Mouse (Mus musculus): ENCODE measurements around the gene Plcb3. TPM values are rescaled to one million over a fixed set of nuclear protein-coding genes. Genes with fewer than 3 reads are reported as not detected.
A peak's percentile ranks its signal among the peaks of the same experiment; 100 is the strongest.

Gene Plcb3
- polyA plus RNA-seq, 1 experiment from 2014 or later = 48.8 TPM

DNA sequence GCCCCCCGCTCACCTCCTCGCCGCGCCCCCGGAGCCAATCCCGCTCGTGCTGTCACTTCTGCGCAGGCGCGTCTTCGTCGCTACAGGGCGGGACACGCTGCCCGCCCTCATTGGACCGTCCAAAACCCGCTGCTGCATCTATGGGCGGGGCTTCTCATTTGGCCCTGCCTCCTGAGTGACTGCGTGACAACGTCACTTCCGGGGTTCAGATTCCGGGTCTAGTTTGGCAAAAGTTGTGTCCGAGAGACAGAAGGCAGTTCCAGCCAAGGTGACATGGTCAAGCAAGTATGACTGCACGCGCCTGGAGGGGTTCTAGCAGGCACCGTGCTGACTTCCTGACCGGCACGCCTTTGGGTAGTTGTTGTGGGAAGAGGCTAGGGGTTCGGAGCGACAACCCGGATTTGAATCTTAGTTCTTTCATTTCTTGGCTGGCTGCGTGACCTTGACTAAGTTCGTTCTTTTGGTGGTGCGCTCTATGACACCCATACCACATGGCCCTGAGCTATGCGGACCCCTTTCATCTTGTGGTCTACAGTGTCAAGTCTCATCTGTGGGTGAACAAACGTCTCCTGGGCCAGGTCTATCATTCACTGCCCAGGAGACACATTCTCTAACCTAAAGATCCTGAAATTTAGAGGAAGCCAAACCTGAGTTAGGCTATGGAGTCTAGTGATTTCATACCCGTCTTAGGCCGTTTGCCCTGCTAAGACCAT is 4.3 kb upstream of the Plcb3 start, which contains the start of gene Fkbp2:
Gene Fkbp2, minus strand, starts transcription at position 121 of the 713 bp plus-strand sequence.
- Histone ChIP-seq H3K9me3 (ENCODE audit: low read length) (no peaks in the 10 kb centered on the region), H3K9ac (replicated peaks; ENCODE audit: low read length) (peak within 1 kb of the TSS; percentile 88), H3K36me3 (ENCODE audit: insufficient read depth, low read length) (peaks cover 34% of the 10 kb centered on the region), H3K27ac (ENCODE audit: low read length) (peak within 1 kb of the TSS; percentile 95), H3K4me2 (replicated peaks; ENCODE audit: low read depth, low read length) (peak within 1 kb of the TSS; percentile 84), H3K4me1 (ENCODE audit: insufficient read depth, low read length) (peaks cover 41% of the 10 kb centered on the region), H3K4me3 (ENCODE audit: low read length) (peak within 1 kb of the TSS; percentile 72), H3K27me3 (ENCODE audit: insufficient read depth, low read length) (no peaks in the 10 kb centered on the region)
- 2% methylated on average over 38 of the region's 38 CpGs for WGBS
- peak; percentile 90 for ATAC-seq (ENCODE audit: low FRiP score, low TSS enrichment)

DNA sequence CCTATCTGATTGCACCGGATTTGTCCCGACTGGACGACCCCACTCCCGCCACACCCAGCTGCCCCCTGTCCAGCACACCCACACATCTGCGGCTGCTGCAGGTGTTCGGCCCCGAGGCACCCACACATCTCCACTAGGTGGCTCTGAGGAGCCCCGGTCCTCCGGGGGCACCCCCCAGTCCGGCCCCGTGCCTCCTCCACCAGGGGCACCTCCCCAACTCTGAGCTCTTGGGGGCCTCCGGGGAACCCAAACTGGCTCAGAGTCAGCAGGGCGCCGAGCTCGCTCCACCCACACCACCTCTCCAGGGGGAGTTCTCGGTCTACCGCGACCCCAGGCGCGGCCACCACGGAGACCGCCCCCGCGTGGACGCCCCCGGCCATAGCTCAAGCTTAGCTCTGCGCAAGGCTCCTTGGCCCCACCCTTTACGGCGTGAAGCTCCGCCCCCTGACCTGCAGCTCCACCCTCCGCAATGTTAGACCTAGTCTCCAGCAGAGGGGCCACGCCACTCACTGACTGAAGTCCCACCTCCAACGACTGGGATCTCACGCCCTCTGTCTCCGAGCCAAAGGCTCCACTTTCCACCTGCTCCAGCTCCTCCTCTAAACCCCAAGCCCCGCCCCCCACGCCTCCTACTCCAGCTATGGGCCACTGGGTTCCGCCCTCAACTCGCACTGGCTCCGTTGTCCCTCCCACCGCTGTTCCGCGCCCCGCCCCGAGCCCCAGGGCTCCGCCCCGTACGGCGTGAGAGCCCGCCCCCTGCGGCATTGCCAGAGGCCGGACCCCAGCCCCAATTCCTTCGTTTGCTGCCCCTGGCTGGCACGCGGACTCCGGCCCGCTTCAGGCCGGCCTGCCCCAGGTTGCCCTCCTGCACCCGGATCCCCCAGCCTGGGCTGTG is 3.5 kb upstream of the Plcb3 start:
- Histone ChIP-seq H3K27me3 (ENCODE audit: insufficient read depth, low read length) (no peaks in the 10 kb centered on the region), H3K9me3 (ENCODE audit: low read length) (no peaks in the 10 kb centered on the region), H3K36me3 (ENCODE audit: insufficient read depth, low read length) (peaks cover 26% of the 10 kb centered on the region), H3K4me3 (ENCODE audit: low read length) (peak overlapping the region; percentile 72), H3K27ac (ENCODE audit: low read length) (peak overlapping the region; percentile 95), H3K4me1 (ENCODE audit: insufficient read depth, low read length) (peaks cover 41% of the 10 kb centered on the region), H3K4me2 (replicated peaks; ENCODE audit: low read depth, low read length) (peak overlapping the region; percentile 84), H3K9ac (replicated peaks; ENCODE audit: low read length) (peak overlapping the region; percentile 88)
- peak; percentile 93 for ATAC-seq (ENCODE audit: low FRiP score, low TSS enrichment)
- WGBS = under 1% methylated on average over 57 of the region's 59 CpGs

DNA sequence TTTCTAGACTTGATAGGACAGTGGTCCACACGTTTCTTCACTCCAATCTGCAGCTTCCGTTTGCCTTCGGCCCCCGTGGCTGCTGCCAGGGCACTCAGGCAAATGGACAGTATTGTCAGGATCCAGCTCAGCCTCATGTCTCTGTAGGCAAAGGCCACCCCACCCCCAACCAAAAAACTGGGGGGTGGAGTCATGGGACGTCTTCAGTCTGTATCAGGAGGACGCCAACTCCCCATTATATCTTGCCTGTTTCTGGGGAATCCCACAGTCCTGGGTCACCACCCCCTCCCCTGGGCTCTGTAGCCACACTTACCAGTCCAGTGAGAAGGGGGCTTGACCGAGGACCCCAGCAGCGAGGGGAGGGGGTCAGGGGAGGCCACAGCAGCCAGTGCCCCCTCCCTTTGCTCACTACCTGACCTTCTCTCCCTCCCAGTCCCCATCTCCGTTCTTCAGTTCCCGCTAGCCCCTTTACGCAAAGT is 2.8 kb upstream of the Plcb3 start:
- peak overlapping the region; percentile 72 for H3K4me3 ChIP-seq (ENCODE audit: low read length)
- peak overlapping the region; percentile 74 for H3K9ac ChIP-seq (replicated peaks; ENCODE audit: low read length)
- ATAC-seq (ENCODE audit: low FRiP score, low TSS enrichment) = no peak
- H3K4me2 ChIP-seq (replicated peaks; ENCODE audit: low read depth, low read length) = peak overlapping the region; percentile 84
- H3K27me3 ChIP-seq (ENCODE audit: insufficient read depth, low read length) = no peaks in the 10 kb centered on the region
- H3K27ac ChIP-seq (ENCODE audit: low read length) = peak overlapping the region; percentile 85
- peaks cover 22% of the 10 kb centered on the region for H3K36me3 ChIP-seq (ENCODE audit: insufficient read depth, low read length)
- H3K4me1 ChIP-seq (ENCODE audit: insufficient read depth, low read length) = peaks cover 41% of the 10 kb centered on the region
- WGBS = 6% methylated on average over 10 of the region's 11 CpGs
- no peaks in the 10 kb centered on the region for H3K9me3 ChIP-seq (ENCODE audit: low read length)

DNA sequence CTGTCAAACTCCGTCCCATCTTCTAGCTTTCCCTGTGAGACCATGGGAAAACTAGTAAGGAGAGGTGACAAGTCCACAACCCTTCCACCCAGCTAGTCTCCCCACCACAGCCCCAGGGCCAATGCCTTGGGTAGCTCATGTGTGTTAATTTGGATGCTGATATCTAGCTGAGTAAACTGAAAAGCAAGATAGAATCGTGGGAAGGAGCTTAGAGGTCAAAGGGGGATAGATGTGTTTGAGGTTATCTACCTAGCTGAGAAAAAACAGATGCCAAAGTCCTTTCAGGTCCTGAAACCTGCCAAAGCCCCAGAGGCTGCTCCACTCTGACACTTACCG is 2.3 kb upstream of the Plcb3 start:
- Histone ChIP-seq H3K36me3 (ENCODE audit: insufficient read depth, low read length) (peaks cover 20% of the 10 kb centered on the region), H3K27ac (ENCODE audit: low read length) (peak overlapping the region; percentile 85), H3K9me3 (ENCODE audit: low read length) (no peaks in the 10 kb centered on the region), H3K27me3 (ENCODE audit: insufficient read depth, low read length) (no peaks in the 10 kb centered on the region), H3K9ac (replicated peaks; ENCODE audit: low read length) (peak overlapping the region; percentile 74), H3K4me2 (replicated peaks; ENCODE audit: low read depth, low read length) (peak overlapping the region; percentile 84), H3K4me1 (ENCODE audit: insufficient read depth, low read length) (peaks cover 46% of the 10 kb centered on the region), H3K4me3 (ENCODE audit: low read length) (peak overlapping the region; percentile 72)
- 40% methylated on average over 3 of the region's 3 CpGs for WGBS
- no peak for ATAC-seq (ENCODE audit: low FRiP score, low TSS enrichment)

DNA sequence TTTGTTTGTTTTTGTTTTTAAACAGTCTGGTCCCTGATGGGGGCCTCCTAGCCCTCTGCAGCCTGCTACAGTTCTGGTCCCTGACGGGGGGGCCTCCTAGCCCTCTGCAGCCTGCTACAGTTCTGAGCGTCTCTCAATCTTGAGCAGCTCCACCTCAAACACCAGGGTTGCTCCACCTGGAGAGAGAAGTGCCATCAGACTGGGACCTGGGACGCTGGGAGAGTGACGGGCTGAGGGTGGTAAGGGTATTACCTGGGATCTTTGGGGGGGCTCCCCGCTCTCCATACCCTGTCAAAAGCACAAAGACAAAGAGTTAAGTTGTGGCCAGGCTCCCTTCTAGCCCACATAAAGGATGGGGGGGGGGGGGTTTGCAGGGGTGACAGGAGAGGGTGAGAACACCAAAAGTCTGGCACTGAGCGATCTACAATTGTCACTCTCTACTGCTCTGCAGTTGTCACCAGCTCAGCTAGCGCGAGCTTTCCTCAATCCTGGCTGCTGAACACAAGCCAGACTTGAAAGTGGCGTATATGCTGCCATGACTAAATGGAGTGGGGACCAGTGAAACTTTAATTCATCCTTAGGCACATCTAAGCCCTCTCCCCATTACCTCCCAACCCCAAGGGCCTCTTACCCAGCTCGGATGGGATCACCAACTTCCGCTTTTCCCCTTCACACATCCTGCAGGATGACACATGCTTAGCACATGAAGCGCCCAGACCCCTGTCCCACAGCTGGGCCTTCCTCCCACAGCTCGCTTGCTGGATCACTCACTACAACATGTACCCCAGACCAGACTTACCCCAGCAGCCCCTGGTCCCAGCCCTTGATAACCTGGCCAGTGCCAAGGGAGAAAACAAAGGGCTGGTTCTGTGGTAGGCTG is 1.7 kb upstream of the Plcb3 start:
- no peaks in the 10 kb centered on the region for H3K27me3 ChIP-seq (ENCODE audit: insufficient read depth, low read length)
- no peaks in the 10 kb centered on the region for H3K9me3 ChIP-seq (ENCODE audit: low read length)
- peak overlapping the region; percentile 84; the same call in 1 of the 2 replicates for H3K4me2 ChIP-seq (replicated peaks; ENCODE audit: low read depth, low read length)
- H3K9ac ChIP-seq (replicated peaks; ENCODE audit: low read length) = 0 out of 2 replicates have a peak overlapping the region, but pooled peaks have one; percentile 13
- WGBS = 81% methylated on average over 13 of the region's 13 CpGs
- H3K4me1 ChIP-seq (ENCODE audit: insufficient read depth, low read length) = peaks cover 46% of the 10 kb centered on the region
- no peak for ATAC-seq (ENCODE audit: low FRiP score, low TSS enrichment)
- H3K27ac ChIP-seq (ENCODE audit: low read length) = no peak overlapping the region
- peaks cover 20% of the 10 kb centered on the region for H3K36me3 ChIP-seq (ENCODE audit: insufficient read depth, low read length)
- no peak overlapping the region; the same call in 1 of the 2 replicates for H3K4me3 ChIP-seq (ENCODE audit: low read length)

DNA sequence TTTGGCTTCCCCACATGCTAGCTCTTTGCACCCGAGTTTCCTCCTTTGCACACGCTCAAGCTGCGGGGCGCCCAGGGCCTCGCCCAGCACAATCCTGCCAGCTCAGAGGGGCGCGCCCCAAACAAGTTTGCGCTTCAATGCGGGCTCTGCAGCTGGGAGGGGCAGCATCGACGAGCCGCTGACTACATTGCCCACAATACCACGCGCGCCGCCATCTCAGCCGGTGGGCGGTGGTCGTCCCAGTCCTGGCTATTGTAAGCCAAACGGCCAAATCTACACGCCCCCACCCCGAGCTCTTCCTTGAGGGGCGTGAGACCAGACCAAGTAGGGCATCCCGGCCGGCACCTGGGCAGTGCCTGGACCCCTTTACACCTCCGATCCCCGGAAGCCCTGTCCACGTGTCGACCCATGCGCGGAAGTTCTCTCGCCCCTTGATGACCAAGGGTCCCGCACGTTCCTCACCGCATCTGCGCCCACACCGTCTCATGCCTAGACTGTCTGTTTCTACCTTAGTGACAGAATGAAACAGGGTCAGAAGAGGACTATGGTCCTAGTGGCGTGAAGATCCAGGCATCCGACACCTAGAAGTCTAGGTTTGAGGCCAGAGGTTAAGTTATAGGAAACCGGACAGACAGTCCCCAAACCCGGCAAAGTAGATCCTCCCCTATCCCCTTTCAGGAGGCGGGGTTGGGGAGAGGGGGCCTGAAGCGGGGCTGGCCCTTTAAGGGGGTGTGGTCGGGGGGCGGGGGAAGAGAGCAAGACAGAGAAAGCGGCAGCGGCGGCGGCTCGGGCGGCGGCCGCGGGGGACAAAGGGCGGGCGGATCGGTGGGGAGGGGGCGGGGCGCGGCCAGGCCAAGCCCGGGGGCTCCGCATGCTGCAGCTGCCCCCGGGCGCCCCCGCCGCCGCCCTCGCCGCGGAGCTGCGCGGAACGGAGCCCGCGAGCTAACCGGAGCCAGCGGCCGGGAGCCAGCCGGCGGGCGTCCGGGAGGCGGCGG is 1.8 kb downstream of the Plcb3 start, which contains the start of gene Ppp1r14b:
Gene Ppp1r14b, plus strand, starts transcription at position 758 of the 995 bp plus-strand sequence.
- under 1% methylated on average over 64 of the region's 84 CpGs for WGBS
- Histone ChIP-seq H3K4me2 (replicated peaks; ENCODE audit: low read depth, low read length) (peak within 1 kb of the TSS; percentile 90), H3K4me1 (ENCODE audit: insufficient read depth, low read length) (peaks cover 64% of the 10 kb centered on the region), H3K9me3 (ENCODE audit: low read length) (no peaks in the 10 kb centered on the region), H3K4me3 (ENCODE audit: low read length) (peak within 1 kb of the TSS; percentile 81), H3K36me3 (ENCODE audit: insufficient read depth, low read length) (peaks cover 12% of the 10 kb centered on the region; the same call in 1 of the 2 replicates), H3K27ac (ENCODE audit: low read length) (peak within 1 kb of the TSS; percentile 90), H3K9ac (replicated peaks; ENCODE audit: low read length) (peak within 1 kb of the TSS; percentile 85), H3K27me3 (ENCODE audit: insufficient read depth, low read length) (no peaks in the 10 kb centered on the region)
- ATAC-seq (ENCODE audit: low FRiP score, low TSS enrichment) = peak; percentile 55

DNA sequence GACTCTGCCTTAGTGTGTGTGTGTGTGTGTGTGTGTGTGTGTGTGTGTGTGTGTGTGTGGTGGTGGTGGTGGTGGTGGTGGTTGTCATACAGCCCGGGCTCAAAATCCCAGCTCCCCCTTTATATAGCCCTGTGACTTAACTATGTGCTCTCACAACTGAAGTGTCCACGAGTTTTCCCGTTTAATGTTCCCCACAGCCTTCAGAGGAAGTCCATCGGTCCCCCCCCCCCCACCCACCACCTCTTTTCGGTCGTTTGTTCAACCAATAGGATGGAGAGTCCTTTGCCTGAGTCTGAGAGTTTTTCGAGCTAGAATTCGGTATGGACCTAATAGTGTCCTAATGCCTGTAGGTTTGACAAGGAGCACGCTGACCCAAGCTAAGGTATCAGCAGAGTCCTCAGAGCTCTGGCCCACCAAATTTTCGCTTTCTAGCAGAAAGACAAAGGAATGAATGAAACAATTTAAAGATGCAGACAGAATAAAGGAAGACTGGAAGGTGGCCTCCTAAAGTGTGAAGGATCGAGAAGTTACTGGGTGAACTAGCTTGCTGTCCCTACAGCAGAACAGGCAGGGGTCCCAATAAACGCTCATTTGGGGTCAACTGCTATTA is 2.6 kb downstream of the Plcb3 start:
- no peak for ATAC-seq (ENCODE audit: low FRiP score, low TSS enrichment)
- no peaks in the 10 kb centered on the region for H3K27me3 ChIP-seq (ENCODE audit: insufficient read depth, low read length)
- 30% methylated on average over 12 of the region's 12 CpGs for WGBS
- H3K9me3 ChIP-seq (ENCODE audit: low read length) = no peaks in the 10 kb centered on the region
- peaks cover 12% of the 10 kb centered on the region; the same call in 1 of the 2 replicates for H3K36me3 ChIP-seq (ENCODE audit: insufficient read depth, low read length)
- peaks cover 63% of the 10 kb centered on the region for H3K4me1 ChIP-seq (ENCODE audit: insufficient read depth, low read length)
- H3K27ac ChIP-seq (ENCODE audit: low read length) = peak overlapping the region; percentile 56; the same call in 1 of the 2 replicates
- H3K4me2 ChIP-seq (replicated peaks; ENCODE audit: low read depth, low read length) = peak overlapping the region; percentile 90
- peak overlapping the region; percentile 85 for H3K9ac ChIP-seq (replicated peaks; ENCODE audit: low read length)
- peak overlapping the region; percentile 81 for H3K4me3 ChIP-seq (ENCODE audit: low read length)

DNA sequence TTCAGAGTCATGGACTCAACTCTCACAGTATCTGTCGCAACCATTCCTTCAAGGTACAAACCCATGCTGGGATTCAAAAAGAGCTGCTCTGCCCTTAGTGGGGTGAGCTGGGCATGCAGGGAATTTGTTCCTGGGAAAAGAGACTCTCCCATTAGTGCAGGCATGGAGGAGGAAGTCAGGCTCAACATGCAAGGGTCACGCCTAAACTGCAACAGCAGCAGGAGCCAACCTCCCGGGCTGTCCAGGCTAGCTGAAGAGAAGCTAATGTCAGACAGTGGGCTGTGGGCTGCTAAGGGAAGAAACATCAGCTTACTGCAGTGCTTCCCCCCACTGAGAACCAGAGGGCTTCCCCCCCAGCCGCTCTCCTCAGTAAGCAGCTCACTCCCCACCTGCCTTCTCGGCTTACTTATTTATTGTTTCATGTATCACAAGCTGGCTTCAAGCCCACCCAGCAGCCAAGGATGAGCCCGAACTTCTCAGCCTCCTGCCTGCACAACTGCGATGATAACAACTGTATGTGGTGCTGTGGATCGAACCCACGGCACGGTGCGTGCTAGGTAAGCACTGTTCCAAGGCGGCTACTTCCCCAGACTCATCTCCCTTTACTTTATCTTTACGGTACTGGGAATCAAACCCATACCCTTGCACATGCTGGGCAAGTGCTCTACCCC is 3.9 kb downstream of the Plcb3 start:
- Histone ChIP-seq H3K9ac (replicated peaks; ENCODE audit: low read length) (no peak overlapping the region; the same call in 1 of the 2 replicates), H3K27ac (ENCODE audit: low read length) (no peak overlapping the region), H3K4me3 (ENCODE audit: low read length) (no peak overlapping the region), H3K4me2 (replicated peaks; ENCODE audit: low read depth, low read length) (no peak overlapping the region), H3K9me3 (ENCODE audit: low read length) (no peaks in the 10 kb centered on the region), H3K4me1 (ENCODE audit: insufficient read depth, low read length) (peaks cover 60% of the 10 kb centered on the region), H3K27me3 (ENCODE audit: insufficient read depth, low read length) (no peaks in the 10 kb centered on the region), H3K36me3 (ENCODE audit: insufficient read depth, low read length) (peaks cover 2% of the 10 kb centered on the region; the same call in 1 of the 2 replicates)
- WGBS = 68% methylated on average over 13 of the region's 13 CpGs
- ATAC-seq (ENCODE audit: low FRiP score, low TSS enrichment) = no peak
